Mouse (Mus musculus): ENCODE data around the gene 4930544D05Rik.

GRCm38 (mm10) chr11:70619101-70619500 is 3.5 kb downstream of the 4930544D05Rik start, which contains the start of gene Chrne:
- no peak for TF ChIP-seq MAX (IDR thresholded peaks at IDR 0.05)
- TF ChIP-seq CTCF (IDR thresholded peaks at IDR 0.05; ENCODE audit: control insufficient read depth, insufficient read depth, insufficient read length): no peak
- TF ChIP-seq CEBPB (IDR thresholded peaks at IDR 0.05; ENCODE audit: low read depth): no peak
- no peak for TF ChIP-seq USF1 (IDR thresholded peaks at IDR 0.05; ENCODE audit: low read depth)
- TF ChIP-seq MYOG (IDR thresholded peaks at IDR 0.05; ENCODE audit: control insufficient read depth, extremely low read depth, insufficient read length): no peak
